Mouse (Mus musculus): ENCODE data around the gene Catsper3. TPM values are rescaled to one million over a fixed set of nuclear protein-coding genes. Genes with fewer than 3 reads are reported as not detected.

Gene Catsper3
- polyA plus RNA-seq, 1 experiment from 2014 or later = not detected

GRCm38 (mm10) chr13:55843700-55844099 lies 59.3 kb downstream of the Catsper3 start:
- no peak overlapping the region for H3K27ac ChIP-seq
- WGBS = 93% methylated on average over 1 of the region's 1 CpGs
- H3K36me3 ChIP-seq = no peaks in the 10 kb centered on the region
- peaks cover 36% of the 10 kb centered on the region for H3K4me1 ChIP-seq (replicated peaks)
- DNase-seq (ENCODE audit: low spot score) = no peak
- no peak overlapping the region for H3K4me3 ChIP-seq
- peaks cover 94% of the 10 kb centered on the region for H3K27me3 ChIP-seq (ENCODE audit: insufficient read depth, poor library complexity, severe bottlenecking)
- peaks cover 9% of the 10 kb centered on the region; the same call in 1 of the 2 replicates for H3K9me3 ChIP-seq

- Histone ChIP-seq H3K4me3 (no peak overlapping the region), H3K27me3 (ENCODE audit: insufficient read depth, poor library complexity, severe bottlenecking) (peaks cover 92% of the 10 kb centered on the region), H3K36me3 (no peaks in the 10 kb centered on the region), H3K27ac (no peak overlapping the region; the same call in 1 of the 2 replicates), H3K9me3 (peaks cover 9% of the 10 kb centered on the region; the same call in 1 of the 2 replicates), H3K4me1 (replicated peaks) (peaks cover 28% of the 10 kb centered on the region)
- 60% methylated on average over 10 of the region's 10 CpGs for WGBS
- peak; percentile 43 for DNase-seq (ENCODE audit: low spot score)
Measured at GRCm38 (mm10) chr13:55847805-55848204, 63.4 kb downstream of the Catsper3 start.

GRCm38 (mm10) chr13:55848604-55849190 lies 64.3 kb downstream of the Catsper3 start:
- H3K36me3 ChIP-seq = no peaks in the 10 kb centered on the region
- H3K9me3 ChIP-seq = peaks cover 4% of the 10 kb centered on the region; the same call in 1 of the 2 replicates
- no peak overlapping the region for H3K27ac ChIP-seq
- no peak for DNase-seq (ENCODE audit: low spot score)
- H3K27me3 ChIP-seq (ENCODE audit: insufficient read depth, poor library complexity, severe bottlenecking) = peaks cover 94% of the 10 kb centered on the region
- no peak overlapping the region for H3K4me3 ChIP-seq
- peaks cover 31% of the 10 kb centered on the region for H3K4me1 ChIP-seq (replicated peaks)
- WGBS = 68% methylated on average over 13 of the region's 13 CpGs

GRCm38 (mm10) chr13:55850726-55851125 lies 66.4 kb downstream of the Catsper3 start:
- Histone ChIP-seq H3K27ac (no peak overlapping the region), H3K4me1 (replicated peaks) (peaks cover 31% of the 10 kb centered on the region), H3K4me3 (no peak overlapping the region), H3K36me3 (no peaks in the 10 kb centered on the region), H3K27me3 (ENCODE audit: insufficient read depth, poor library complexity, severe bottlenecking) (peaks cover 97% of the 10 kb centered on the region), H3K9me3 (no peaks in the 10 kb centered on the region)
- DNase-seq (ENCODE audit: low spot score) = no peak
- 76% methylated on average over 5 of the region's 5 CpGs for WGBS

GRCm38 (mm10) chr13:55852205-55852604 lies 67.8 kb downstream of the Catsper3 start:
- no peaks in the 10 kb centered on the region for H3K36me3 ChIP-seq
- no peak overlapping the region for H3K27ac ChIP-seq
- WGBS = 78% methylated on average over 3 of the region's 3 CpGs
- no peak for DNase-seq (ENCODE audit: low spot score)
- no peak overlapping the region for H3K4me3 ChIP-seq
- H3K4me1 ChIP-seq (replicated peaks) = peaks cover 30% of the 10 kb centered on the region
- H3K27me3 ChIP-seq (ENCODE audit: insufficient read depth, poor library complexity, severe bottlenecking) = peaks cover 97% of the 10 kb centered on the region
- no peaks in the 10 kb centered on the region for H3K9me3 ChIP-seq

GRCm38 (mm10) chr13:55855793-55856192 lies 71.4 kb downstream of the Catsper3 start:
- H3K27me3 ChIP-seq (ENCODE audit: insufficient read depth, poor library complexity, severe bottlenecking) = peaks cover 99% of the 10 kb centered on the region
- H3K36me3 ChIP-seq = no peaks in the 10 kb centered on the region
- no peak overlapping the region for H3K4me3 ChIP-seq
- H3K4me1 ChIP-seq (replicated peaks) = peaks cover 23% of the 10 kb centered on the region
- H3K27ac ChIP-seq = no peak overlapping the region
- no peak for DNase-seq (ENCODE audit: low spot score)
- no peaks in the 10 kb centered on the region for H3K9me3 ChIP-seq
- 66% methylated on average over 7 of the region's 7 CpGs for WGBS

- DNase-seq (ENCODE audit: low spot score) = no peak
- peaks cover 98% of the 10 kb centered on the region for H3K27me3 ChIP-seq (ENCODE audit: insufficient read depth, poor library complexity, severe bottlenecking)
- H3K9me3 ChIP-seq = no peaks in the 10 kb centered on the region
- H3K36me3 ChIP-seq = no peaks in the 10 kb centered on the region
- no peak overlapping the region for H3K27ac ChIP-seq
- WGBS = 88% methylated on average over 5 of the region's 5 CpGs
- H3K4me3 ChIP-seq = no peak overlapping the region
- H3K4me1 ChIP-seq (replicated peaks) = peaks cover 20% of the 10 kb centered on the region
Measured at GRCm38 (mm10) chr13:55858463-55858862, 74.1 kb downstream of the Catsper3 start.

Other genes starting within 250 kb of the Catsper3 start
- 85.2 and 88.2 TPM in 2 replicates for gene Ddx41, start 247.9 kb upstream of the Catsper3 start, polyA plus RNA-seq (2016; fragmentation: Nextera tagmentation; extraction: Ambion mirVana)
- 63.7 and 64.3 TPM in 2 replicates for gene Fam193b, start 213.4 kb upstream of the Catsper3 start, polyA plus RNA-seq (2016; fragmentation: Nextera tagmentation; extraction: Ambion mirVana)
- gene Tmed9, start 210.8 kb upstream of the Catsper3 start, polyA plus RNA-seq (2016; fragmentation: Nextera tagmentation; extraction: Ambion mirVana) = 102 and 112 TPM in 2 replicates
- gene B4galt7, start 184.7 kb upstream of the Catsper3 start, polyA plus RNA-seq (2016; fragmentation: Nextera tagmentation; extraction: Ambion mirVana) = 32.2 and 39.9 TPM in 2 replicates
- gene Caml, start 161.6 kb upstream of the Catsper3 start, polyA plus RNA-seq (2016; fragmentation: Nextera tagmentation; extraction: Ambion mirVana) = 55.0 and 60.9 TPM in 2 replicates
- gene Ddx46, start 149.5 kb upstream of the Catsper3 start, polyA plus RNA-seq (2016; fragmentation: Nextera tagmentation; extraction: Ambion mirVana) = 27.1 and 38.2 TPM in 2 replicates
- 42.2 and 50.0 TPM in 2 replicates for gene B230219D22Rik, start 91.4 kb upstream of the Catsper3 start, polyA plus RNA-seq (2016; fragmentation: Nextera tagmentation; extraction: Ambion mirVana)
- gene Txndc15, start 69.9 kb upstream of the Catsper3 start, polyA plus RNA-seq (2016; fragmentation: Nextera tagmentation; extraction: Ambion mirVana) = 75.1 and 84.9 TPM in 2 replicates
- gene Pcbd2, start 57.2 kb upstream of the Catsper3 start, polyA plus RNA-seq (2016; fragmentation: Nextera tagmentation; extraction: Ambion mirVana) = 30.4 and 34.3 TPM in 2 replicates
- gene Pitx1, start 51.6 kb downstream of the Catsper3 start, polyA plus RNA-seq (2016; fragmentation: Nextera tagmentation; extraction: Ambion mirVana) = 0.47 and 0.80 TPM in 2 replicates